Mouse (Mus musculus) heart, embryonic 13.5 days (tissue): ENCODE data around the gene Itm2b. TPM values are rescaled to one million over a fixed set of nuclear protein-coding genes. Genes with fewer than 3 reads are reported as not detected.

Experiments
- ATAC-seq: fragments of 200-750 bp; cut with Nextera tagmentation; 2 replicates; pipeline ENCODE4 v1.8.0; 2017; ENCODE audit warnings: moderate TSS enrichment; ENCODE audit not compliant: insufficient number of reproducible peaks, low FRiP score, low TSS enrichment; ENCODE audit errors: extremely low read depth
- H3K27ac ChIP-seq: fragments of 300-500 bp; sonication (generic); replicated peaks from 2 replicates; pipeline ENCODE4 v1.5.1; 2015; ENCODE audit warnings: moderate library complexity, mild to moderate bottlenecking, inconsistent platforms
- H3K27me3 ChIP-seq: fragments of 300-500 bp; sonication (generic); replicated peaks from 2 replicates; pipeline ENCODE4 v1.6.1; 2015; ENCODE audit warnings: mild to moderate bottlenecking, inconsistent platforms
- H3K36me3 ChIP-seq: fragments of 300-500 bp; sonication (generic); 2 replicates; pipeline ENCODE4 v1.6.1; 2015; ENCODE audit warnings: mild to moderate bottlenecking, inconsistent platforms
- H3K4me1 ChIP-seq: fragments of 300-500 bp; sonication (generic); 2 replicates; pipeline ENCODE4 v1.6.1; 2015; ENCODE audit warnings: inconsistent platforms
- H3K4me2 ChIP-seq: fragments of 300-500 bp; sonication (generic); 2 replicates; pipeline ENCODE4 v1.6.1; 2015; ENCODE audit warnings: inconsistent platforms, mild to moderate bottlenecking, moderate library complexity
- H3K4me3 ChIP-seq: fragments of 300-500 bp; sonication (generic); 2 replicates; pipeline ENCODE4 v1.5.1; 2015; ENCODE audit warnings: moderate library complexity, mild to moderate bottlenecking, inconsistent platforms
- H3K9ac ChIP-seq: fragments of 300-500 bp; sonication (generic); 2 replicates; pipeline ENCODE4 v1.6.1; 2015; ENCODE audit warnings: inconsistent platforms, mild to moderate bottlenecking, moderate library complexity
- H3K9me3 ChIP-seq: fragments of 300-500 bp; sonication (generic); 2 replicates; pipeline ENCODE4 v1.6.1; 2016; ENCODE audit warnings: inconsistent platforms
- WGBS: fragments of 180-500 bp; shearing (Covaris S2); methylation state at CpG from one replicate; pipeline ENCODE4 v1.1.7; 2015; ENCODE audit warnings: mixed read lengths; 5-methylcytosine and 5-hydroxymethylcytosine counted together
- polyA plus RNA-seq: library from polyadenylated mRNA; unstranded; fragments of >200 nt; fragmentation: Nextera tagmentation; extraction: Ambion mirVana; gene quantifications from 2 replicates; pipeline ENCODE4 v1.2.1, GENCODE M21; 2015

The Itm2b gene
- polyA plus RNA-seq, 1 experiment from 2014 or later = 620 TPM

GRCm38 (mm10) chr14:73391457-73391856 lies 6.4 kb upstream of the Itm2b start:
- Histone ChIP-seq H3K27me3 (no peaks in the 10 kb centered on the region), H3K9me3 (no peaks in the 10 kb centered on the region), H3K9ac (no peak overlapping the region), H3K4me2 (no peak overlapping the region), H3K4me3 (no peak overlapping the region), H3K36me3 (no peaks in the 10 kb centered on the region), H3K4me1 (peaks cover 28% of the 10 kb centered on the region), H3K27ac (no peak overlapping the region)
- ATAC-seq = no peak
- WGBS = 88% methylated on average over 1 of the region's 1 CpGs

GRCm38 (mm10) chr14:73390196-73390595 lies 5.1 kb upstream of the Itm2b start:
- ATAC-seq = no peak
- H3K9ac ChIP-seq = no peak overlapping the region
- no peaks in the 10 kb centered on the region for H3K9me3 ChIP-seq
- peaks cover 40% of the 10 kb centered on the region for H3K4me1 ChIP-seq
- 78% methylated on average over 2 of the region's 2 CpGs for WGBS
- no peak overlapping the region for H3K4me3 ChIP-seq
- no peaks in the 10 kb centered on the region for H3K27me3 ChIP-seq
- no peaks in the 10 kb centered on the region for H3K36me3 ChIP-seq
- no peak overlapping the region for H3K27ac ChIP-seq
- H3K4me2 ChIP-seq = no peak overlapping the region

GRCm38 (mm10) chr14:73389059-73389458 lies 4.0 kb upstream of the Itm2b start:
- H3K9ac ChIP-seq = no peak overlapping the region; the same call in 1 of the 2 replicates
- H3K4me3 ChIP-seq = no peak overlapping the region
- no peak for ATAC-seq
- no peaks in the 10 kb centered on the region for H3K36me3 ChIP-seq
- no peaks in the 10 kb centered on the region for H3K27me3 ChIP-seq
- no peaks in the 10 kb centered on the region for H3K9me3 ChIP-seq
- H3K4me2 ChIP-seq = no peak overlapping the region
- H3K4me1 ChIP-seq = peaks cover 35% of the 10 kb centered on the region
- WGBS = 56% methylated on average over 7 of the region's 7 CpGs
- peak overlapping the region; percentile 79 for H3K27ac ChIP-seq

- H3K36me3 ChIP-seq = no peaks in the 10 kb centered on the region
- H3K9ac ChIP-seq = no peak overlapping the region
- 33% methylated on average over 7 of the region's 7 CpGs for WGBS
- no peak for ATAC-seq
- H3K9me3 ChIP-seq = no peaks in the 10 kb centered on the region
- H3K4me1 ChIP-seq = peaks cover 39% of the 10 kb centered on the region
- H3K4me3 ChIP-seq = no peak overlapping the region
- peak overlapping the region; percentile 79 for H3K27ac ChIP-seq
- peak overlapping the region; percentile 11; the same call in 1 of the 2 replicates for H3K4me2 ChIP-seq
- no peaks in the 10 kb centered on the region for H3K27me3 ChIP-seq
Measured at GRCm38 (mm10) chr14:73388546-73388945, 3.5 kb upstream of the Itm2b start.

- Histone ChIP-seq H3K4me3 (no peak overlapping the region), H3K4me2 (no peak overlapping the region), H3K27ac (peak overlapping the region; percentile 99; the same call in 1 of the 2 replicates), H3K9ac (no peak overlapping the region), H3K36me3 (no peaks in the 10 kb centered on the region), H3K27me3 (no peaks in the 10 kb centered on the region), H3K9me3 (no peaks in the 10 kb centered on the region), H3K4me1 (peaks cover 60% of the 10 kb centered on the region)
- WGBS = 40% methylated on average over 5 of the region's 5 CpGs
- ATAC-seq = no peak
Measured at GRCm38 (mm10) chr14:73386493-73386892, 1.4 kb upstream of the Itm2b start.

- Histone ChIP-seq H3K27ac (peak overlapping the region; percentile 99), H3K36me3 (no peaks in the 10 kb centered on the region), H3K9ac (peak overlapping the region; percentile 100; the same call in 1 of the 2 replicates), H3K4me1 (peaks cover 66% of the 10 kb centered on the region), H3K4me3 (peak overlapping the region; percentile 99), H3K9me3 (no peaks in the 10 kb centered on the region), H3K27me3 (no peaks in the 10 kb centered on the region), H3K4me2 (peak overlapping the region; percentile 69)
- ATAC-seq = no peak
- WGBS = 79% methylated on average over 2 of the region's 2 CpGs
Measured at GRCm38 (mm10) chr14:73385720-73386374, 758 bp upstream of the Itm2b start.

- H3K4me3 ChIP-seq = peak overlapping the region; percentile 99
- H3K27me3 ChIP-seq = no peaks in the 10 kb centered on the region
- H3K9me3 ChIP-seq = no peaks in the 10 kb centered on the region
- peak overlapping the region; percentile 69 for H3K4me2 ChIP-seq
- WGBS = 1% methylated on average over 13 of the region's 13 CpGs
- peak overlapping the region; percentile 99 for H3K27ac ChIP-seq
- peaks cover 9% of the 10 kb centered on the region for H3K36me3 ChIP-seq
- peaks cover 74% of the 10 kb centered on the region for H3K4me1 ChIP-seq
- H3K9ac ChIP-seq = peak overlapping the region; percentile 100
- ATAC-seq = peak; percentile 2; the same call in 1 of the 2 replicates
Measured at GRCm38 (mm10) chr14:73384546-73384912, 560 bp downstream of the Itm2b start.

GRCm38 (mm10) chr14:73383746-73384145 lies 1.3 kb downstream of the Itm2b start:
- H3K36me3 ChIP-seq = peaks cover 17% of the 10 kb centered on the region
- no peak for ATAC-seq
- no peak overlapping the region for H3K27ac ChIP-seq
- H3K4me3 ChIP-seq = peak overlapping the region; percentile 99
- H3K4me1 ChIP-seq = peaks cover 68% of the 10 kb centered on the region
- no peaks in the 10 kb centered on the region for H3K9me3 ChIP-seq
- peak overlapping the region; percentile 69 for H3K4me2 ChIP-seq
- H3K9ac ChIP-seq = peak overlapping the region; percentile 100
- WGBS = 39% methylated on average over 2 of the region's 2 CpGs
- no peaks in the 10 kb centered on the region for H3K27me3 ChIP-seq

- H3K4me3 ChIP-seq = peak overlapping the region; percentile 99
- H3K27me3 ChIP-seq = no peaks in the 10 kb centered on the region
- peaks cover 63% of the 10 kb centered on the region for H3K4me1 ChIP-seq
- no peak for ATAC-seq
- peak overlapping the region; percentile 48 for H3K27ac ChIP-seq
- no peaks in the 10 kb centered on the region for H3K9me3 ChIP-seq
- H3K4me2 ChIP-seq = peak overlapping the region; percentile 69
- H3K36me3 ChIP-seq = peaks cover 27% of the 10 kb centered on the region
- 54% methylated on average over 9 of the region's 9 CpGs for WGBS
- H3K9ac ChIP-seq = peak overlapping the region; percentile 100
Measured at GRCm38 (mm10) chr14:73382699-73383098, 2.4 kb downstream of the Itm2b start.

- H3K4me1 ChIP-seq = peaks cover 68% of the 10 kb centered on the region
- H3K9ac ChIP-seq = peak overlapping the region; percentile 57
- WGBS = 50% methylated on average over 4 of the region's 4 CpGs
- peak overlapping the region; percentile 69 for H3K4me2 ChIP-seq
- H3K27me3 ChIP-seq = no peaks in the 10 kb centered on the region
- ATAC-seq = no peak
- no peaks in the 10 kb centered on the region for H3K9me3 ChIP-seq
- peak overlapping the region; percentile 99; the same call in 1 of the 2 replicates for H3K4me3 ChIP-seq
- peaks cover 37% of the 10 kb centered on the region for H3K36me3 ChIP-seq
- H3K27ac ChIP-seq = peak overlapping the region; percentile 72
Measured at GRCm38 (mm10) chr14:73381559-73381958, 3.5 kb downstream of the Itm2b start.

GRCm38 (mm10) chr14:73377804-73378203 lies 7.3 kb downstream of the Itm2b start:
- Histone ChIP-seq H3K4me1 (peaks cover 71% of the 10 kb centered on the region), H3K4me3 (no peak overlapping the region), H3K9me3 (no peaks in the 10 kb centered on the region), H3K36me3 (peaks cover 53% of the 10 kb centered on the region), H3K9ac (no peak overlapping the region), H3K4me2 (no peak overlapping the region), H3K27me3 (no peaks in the 10 kb centered on the region), H3K27ac (no peak overlapping the region)
- WGBS = 77% methylated on average over 6 of the region's 6 CpGs
- no peak for ATAC-seq

GRCm38 (mm10) chr14:73376920-73377319 lies 8.2 kb downstream of the Itm2b start:
- WGBS = 82% methylated on average over 6 of the region's 6 CpGs
- 0 out of 2 replicates have a peak overlapping the region, but pooled peaks have one; percentile 4 for H3K27ac ChIP-seq
- H3K9ac ChIP-seq = no peak overlapping the region
- H3K4me2 ChIP-seq = no peak overlapping the region
- no peaks in the 10 kb centered on the region for H3K27me3 ChIP-seq
- no peaks in the 10 kb centered on the region for H3K9me3 ChIP-seq
- peaks cover 53% of the 10 kb centered on the region for H3K36me3 ChIP-seq
- H3K4me3 ChIP-seq = no peak overlapping the region
- ATAC-seq = no peak
- peaks cover 69% of the 10 kb centered on the region for H3K4me1 ChIP-seq
